Mouse (Mus musculus): ENCODE results near the gene Gm26920.

- TF ChIP-seq POLR2A (IDR thresholded peaks at IDR 0.05; ENCODE audit: control insufficient read depth, low read depth, low read length) (no peak), CTCF (IDR thresholded peaks at IDR 0.05; ENCODE audit: control insufficient read depth, insufficient read depth, insufficient replicate concordance, low read depth, low read length) (no peak)
Observed at GRCm38 (mm10) chr7:30086524-30086923, 3.7 kb downstream of the Gm26920 start.
